Mouse (Mus musculus) gonadal fat pad, adult 2 months (tissue): Measurements from ENCODE around the gene Bdh1. TPM values are rescaled to one million over a fixed set of nuclear protein-coding genes. Genes with fewer than 3 reads are reported as not detected.

Experiments used
- DNase-seq: peaks from one replicate; pipeline ENCODE4 v3.0.0-alpha.2; 2012; ENCODE audit warnings: low read depth
- polyA plus RNA-seq: library from polyadenylated mRNA; depleted of rRNA; stranded (reverse); fragments of >200 nt; gene quantifications from 2 replicates; pipeline ENCODE4 v1.2.3, GENCODE M21; 2012

The Bdh1 gene
- polyA plus RNA-seq, 1 experiment, result 20.6 TPM

- no peak for DNase-seq
Observed at GRCm38 (mm10) chr16:31428675-31429470, 6.8 kb downstream of the Bdh1 start.

DNA sequence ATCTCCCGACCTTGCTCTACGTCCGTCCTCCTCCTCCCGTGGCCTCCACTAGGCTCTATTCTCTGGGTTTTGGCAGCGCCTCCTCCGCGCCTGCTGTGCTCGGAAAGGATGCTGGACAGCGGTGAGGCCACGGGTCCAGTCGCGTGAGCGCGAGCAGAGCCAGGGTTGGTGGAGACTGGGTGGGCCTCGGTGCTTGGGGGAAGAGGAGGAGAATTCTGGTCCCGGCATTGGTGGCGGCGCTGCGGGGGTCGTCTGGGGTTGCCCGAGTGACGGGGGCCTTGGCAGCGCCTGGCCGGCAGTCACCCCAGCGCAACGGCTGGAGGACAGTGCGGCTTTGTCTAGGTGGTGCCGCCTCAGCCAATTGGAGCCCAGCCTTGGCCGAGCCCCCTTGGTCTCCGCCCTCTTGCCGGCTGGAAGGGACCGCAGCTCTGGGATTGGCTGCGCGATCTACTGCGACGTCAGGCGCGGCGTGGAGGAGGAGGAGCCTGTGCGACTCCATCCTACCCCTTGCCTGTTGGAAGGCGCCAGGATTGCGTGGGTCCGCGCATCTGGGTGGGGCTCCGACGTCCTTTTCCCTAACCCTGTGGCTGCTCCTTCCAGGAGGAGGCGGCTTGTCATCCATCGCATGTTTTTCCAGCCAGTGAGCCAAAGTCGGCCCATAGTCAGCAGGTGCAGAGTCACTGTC, 7.5 kb downstream of the Bdh1 start:
- peak; percentile 70 for DNase-seq

DNA sequence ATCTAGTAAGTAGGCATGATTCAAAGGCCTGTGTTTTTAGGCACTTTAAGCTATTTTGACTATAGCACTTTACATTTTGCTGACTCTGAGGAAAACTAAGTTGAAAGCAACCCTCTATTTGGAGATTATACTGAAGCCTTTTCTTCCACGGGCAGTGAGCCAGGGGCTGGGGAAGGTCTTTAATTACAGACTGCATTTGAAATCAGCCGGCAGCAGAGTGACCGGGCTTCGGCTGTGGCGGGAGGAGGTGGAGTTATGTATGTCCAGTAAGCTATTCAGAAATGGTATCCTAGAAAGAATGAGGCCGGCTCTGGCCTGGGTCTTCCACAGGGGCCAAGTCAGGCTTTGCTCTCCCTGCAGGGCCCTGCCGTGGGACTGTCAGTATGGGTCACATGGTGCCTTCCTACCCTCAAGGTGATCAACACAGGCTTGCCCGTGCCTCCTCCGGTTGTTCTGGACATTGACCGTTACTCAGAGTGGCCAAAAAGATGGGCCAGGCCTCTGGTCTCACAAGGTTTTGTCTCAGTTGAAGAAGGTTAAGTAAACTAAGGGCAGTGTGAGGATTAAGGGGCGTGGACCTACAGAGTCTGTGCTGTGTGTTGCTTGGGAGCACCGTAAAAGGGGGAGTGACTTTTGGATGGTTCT, 11.5 kb downstream of the Bdh1 start:
- no peak for DNase-seq

DNA sequence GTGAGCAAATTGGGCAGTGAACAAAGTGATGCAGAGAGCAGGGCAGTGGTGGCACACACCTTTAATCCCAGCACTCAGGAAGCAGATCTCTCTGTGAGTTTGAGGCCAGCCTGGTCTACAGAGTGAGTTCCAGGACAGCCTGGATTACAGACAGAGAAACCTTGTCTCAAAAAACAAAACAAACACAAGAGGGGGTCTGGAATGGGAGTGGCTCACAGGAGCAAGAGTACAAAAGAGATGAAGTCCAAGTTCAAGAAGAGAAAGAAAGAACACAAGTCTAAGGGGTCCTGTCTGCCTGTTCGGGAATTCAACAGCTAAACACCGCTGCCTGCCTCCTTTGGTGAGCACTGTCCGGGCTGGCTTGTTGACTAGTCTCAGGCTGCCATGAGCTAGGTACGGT, 13.1 kb downstream of the Bdh1 start:
- no peak for DNase-seq

DNA sequence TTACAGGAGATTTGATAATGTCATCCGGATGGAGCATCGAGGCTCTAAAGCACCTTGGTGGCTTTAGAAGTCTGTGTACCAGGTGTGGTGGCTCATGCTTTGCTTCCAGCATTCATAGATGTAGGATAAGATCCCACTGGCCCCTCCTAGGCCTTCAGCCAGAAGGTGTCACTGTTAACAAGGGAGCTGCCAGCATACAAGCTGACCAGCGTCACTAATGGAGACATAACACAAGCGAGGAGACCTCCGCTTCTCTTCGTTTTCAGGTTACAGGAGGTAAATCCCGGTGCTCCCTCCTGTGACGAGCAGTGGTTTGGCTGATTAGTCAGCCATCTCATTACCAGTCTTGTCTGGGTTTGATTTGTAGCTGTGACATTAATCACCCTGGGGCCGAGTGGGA, 14.0 kb downstream of the Bdh1 start:
- no peak for DNase-seq

- DNase-seq, result no peak
Observed at GRCm38 (mm10) chr16:31437358-31437757, 15.3 kb downstream of the Bdh1 start.

- no peak for DNase-seq
Observed at GRCm38 (mm10) chr16:31439529-31439928, 17.4 kb downstream of the Bdh1 start.

- DNase-seq, result no peak
Observed at GRCm38 (mm10) chr16:31440046-31440445, 18.0 kb downstream of the Bdh1 start.

GRCm38 (mm10) chr16:31444521-31444920, 22.4 kb downstream of the Bdh1 start:
- no peak for DNase-seq

GRCm38 (mm10) chr16:31446067-31446853, 24.2 kb downstream of the Bdh1 start:
- no peak for DNase-seq

GRCm38 (mm10) chr16:31449973-31450372, 27.9 kb downstream of the Bdh1 start:
- no peak for DNase-seq

GRCm38 (mm10) chr16:31451235-31451634, 29.2 kb downstream of the Bdh1 start:
- DNase-seq, result no peak

DNA sequence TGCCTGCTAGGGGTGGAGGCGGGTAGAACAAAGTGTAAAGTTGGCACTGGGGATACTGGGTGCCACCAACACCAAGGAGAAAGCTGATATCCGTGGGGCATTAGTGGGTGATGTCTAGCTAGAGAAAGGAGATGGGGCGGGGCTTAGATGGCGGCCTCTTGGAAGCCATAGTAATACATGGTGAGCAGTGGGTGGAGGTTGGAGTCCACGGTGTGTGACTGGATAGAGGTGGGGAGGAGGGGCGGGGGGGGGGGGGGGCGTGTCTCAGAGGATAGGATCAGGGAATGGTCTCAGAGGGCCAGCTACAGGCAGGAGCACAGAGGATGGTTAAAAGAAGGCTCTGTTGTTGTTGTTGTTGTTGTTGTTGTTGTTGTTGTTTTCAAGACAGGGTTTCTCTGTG, 30.4 kb downstream of the Bdh1 start:
- DNase-seq, result no peak

DNA sequence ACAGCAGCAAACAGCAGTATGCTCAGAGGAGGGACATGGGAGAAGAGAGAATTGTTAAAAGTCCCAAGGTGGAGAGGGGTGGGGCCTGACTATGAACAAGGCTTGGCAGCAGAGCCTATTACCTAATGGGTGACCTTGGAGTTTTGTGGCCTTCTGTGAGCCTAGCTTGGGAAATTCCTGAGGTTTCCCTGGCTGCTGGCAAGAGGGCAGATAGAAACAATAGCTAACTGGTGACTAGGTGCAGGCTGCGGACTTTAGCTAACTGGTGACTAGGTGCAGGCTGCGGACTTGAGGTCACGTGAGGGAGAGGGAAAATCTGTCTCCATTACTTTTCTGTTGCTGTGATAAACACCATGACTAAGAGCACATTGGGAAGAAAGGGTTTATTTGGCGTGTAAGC, 31.9 kb downstream of the Bdh1 start:
- no peak for DNase-seq

DNA sequence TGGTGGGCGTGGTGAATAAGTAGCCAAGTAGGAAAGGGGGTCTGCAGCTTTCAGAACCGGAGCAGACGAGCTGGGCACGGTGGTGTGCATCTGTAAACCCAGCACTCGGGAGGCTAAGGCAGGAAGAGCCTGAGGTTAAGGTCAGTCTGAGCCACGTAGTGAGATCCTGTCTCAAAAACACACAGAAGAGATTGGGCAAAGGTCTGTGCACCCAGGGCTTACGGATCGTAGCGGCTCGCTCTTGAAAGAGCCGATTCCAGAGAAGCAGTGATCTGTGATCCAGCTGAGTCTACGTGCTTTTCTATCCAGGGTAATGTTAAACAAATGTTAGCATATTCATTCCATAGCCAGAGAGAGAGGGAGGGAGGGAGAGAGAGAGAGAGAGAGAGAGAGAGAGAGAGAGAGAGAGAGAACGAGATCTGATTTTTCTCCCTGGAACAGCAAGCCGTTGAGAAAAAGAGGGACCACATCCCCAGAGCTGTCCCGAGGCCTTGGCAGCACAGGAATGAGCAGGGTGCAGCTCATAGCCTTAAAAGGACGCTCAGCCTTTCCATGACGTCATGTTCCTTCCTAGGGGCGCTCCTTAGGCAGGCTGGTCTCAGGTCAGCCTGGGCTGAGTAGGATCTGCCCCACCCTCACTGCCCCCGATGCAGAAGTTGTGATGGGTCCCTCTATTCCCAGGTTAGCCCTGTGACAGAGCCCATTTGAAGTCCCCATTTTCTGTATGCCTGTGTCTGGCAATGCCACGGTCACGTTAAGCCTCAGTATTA, 33.4 kb downstream of the Bdh1 start:
- no peak for DNase-seq

DNA sequence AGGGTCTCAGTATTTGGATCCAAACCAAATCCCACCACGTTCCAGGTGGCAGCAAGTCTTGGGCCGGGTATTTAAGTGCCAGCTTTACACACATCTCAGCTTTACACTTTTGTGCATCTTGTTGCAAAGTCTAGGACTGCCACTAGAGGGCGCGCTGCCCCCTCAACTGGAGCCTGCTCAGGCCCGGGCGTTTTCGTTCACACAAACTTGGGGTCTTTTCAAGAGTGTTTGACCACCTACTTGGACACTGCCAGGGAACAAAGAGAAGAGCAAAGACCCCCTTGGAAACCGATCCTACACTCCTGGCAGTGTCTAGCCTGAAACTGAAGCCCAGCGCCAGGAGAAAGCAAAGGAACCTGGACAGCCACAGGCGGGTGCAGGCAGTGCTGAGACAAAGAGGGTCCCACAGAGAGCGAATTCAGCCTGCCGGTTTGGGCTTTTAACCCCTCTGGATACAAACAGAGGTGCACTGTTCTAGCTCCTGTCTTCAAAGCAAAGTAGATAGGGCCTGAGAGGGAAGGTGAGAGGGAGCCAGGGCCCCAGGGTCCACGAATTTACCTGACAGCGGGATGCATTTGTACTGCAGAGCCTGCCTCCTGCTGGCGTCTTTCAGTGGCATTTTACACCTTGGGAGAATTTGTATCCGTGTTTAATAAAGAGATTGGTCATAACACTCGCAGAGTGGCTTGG, 36.3 kb downstream of the Bdh1 start:
- no peak for DNase-seq

DNA sequence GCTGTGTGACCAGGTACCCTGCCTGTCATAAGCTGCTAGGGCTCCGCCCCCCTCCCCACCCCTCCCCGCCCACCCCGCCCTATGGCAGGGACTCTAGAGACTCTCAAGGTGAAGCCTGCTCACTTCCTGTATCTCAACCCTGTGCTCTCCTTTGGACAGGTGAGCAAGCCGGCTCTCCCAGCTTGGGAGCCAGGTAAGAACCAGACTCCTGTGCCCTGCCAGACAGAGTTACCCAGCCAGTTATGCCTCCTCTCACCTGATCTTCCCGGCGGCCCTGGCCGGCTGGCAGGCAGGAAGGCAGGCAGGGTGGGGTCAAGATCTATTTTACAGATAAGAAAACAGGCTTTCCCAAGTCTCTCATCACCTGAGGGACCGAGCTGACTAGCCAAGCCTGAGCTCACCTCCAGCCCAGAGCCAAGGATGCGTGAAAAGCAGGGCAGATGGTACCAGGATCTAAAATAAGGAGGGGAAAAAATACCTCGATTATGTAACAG, 37.9 kb downstream of the Bdh1 start:
- peak; percentile 88 for DNase-seq

DNA sequence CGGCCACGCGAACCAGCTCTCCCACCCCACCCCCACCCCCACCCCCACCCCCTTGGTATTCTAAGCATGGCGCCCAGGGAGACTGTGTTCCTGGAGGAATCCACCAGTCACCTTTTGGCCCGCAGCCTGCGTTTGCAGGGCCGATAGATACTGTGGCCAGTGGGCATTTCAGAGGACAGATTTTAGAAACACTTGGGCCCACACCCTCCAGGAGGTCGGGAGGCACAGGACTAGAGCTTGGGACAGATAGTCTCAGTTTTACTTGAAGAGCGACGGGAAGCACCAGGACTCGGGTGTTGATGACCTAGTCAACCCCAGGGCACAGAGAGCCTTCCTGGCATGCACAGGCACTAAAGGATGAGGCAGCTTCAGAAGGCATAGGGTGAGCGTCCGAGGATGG, 38.4 kb downstream of the Bdh1 start:
- DNase-seq, result no peak

DNA sequence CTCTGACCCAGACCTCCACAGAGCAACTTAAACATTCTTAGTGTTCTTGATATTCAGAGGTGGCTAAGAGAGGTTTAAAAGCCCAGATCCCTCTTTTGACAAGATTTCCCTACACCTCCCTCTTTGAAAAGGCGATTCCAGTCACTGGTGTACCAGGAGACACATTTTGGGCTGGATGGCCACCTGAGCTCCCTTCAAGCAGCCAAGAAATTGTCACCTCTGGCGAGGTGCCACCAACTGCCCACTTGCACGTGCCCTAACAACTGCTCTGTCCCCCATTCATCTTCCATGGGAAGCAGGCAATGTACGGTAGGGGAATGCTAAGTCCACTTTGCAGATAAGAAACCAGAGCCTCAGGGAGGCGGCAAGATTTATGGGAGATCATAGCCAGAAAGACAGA, 39.0 kb downstream of the Bdh1 start:
- no peak for DNase-seq

- DNase-seq, result no peak
Observed at GRCm38 (mm10) chr16:31462113-31462687, 40.1 kb downstream of the Bdh1 start.
